Mouse (Mus musculus) liver, embryonic 14.5 days (tissue): ENCODE data around the gene Gm21972. TPM values are rescaled to one million over a fixed set of nuclear protein-coding genes. Genes with fewer than 3 reads are reported as not detected.

Source experiments
- ATAC-seq: fragments of 200-750 bp; cut with Nextera tagmentation; 2 replicates; pipeline ENCODE4 v1.8.0; 2017; ENCODE audit warnings: moderate number of reproducible peaks, mild to moderate bottlenecking, moderate library complexity; ENCODE audit not compliant: insufficient read depth
- DNase-seq, 3 experiments: peaks; one replicate each; pipeline ENCODE4 v3.0.0-alpha.2; 2012 to 2013; ENCODE audit warnings: low read depth in 3 of 3, low spot score in 3 of 3
- H3K27ac ChIP-seq: fragments of 300-500 bp; sonication (generic); 2 replicates; pipeline ENCODE4 v1.5.1; 2014; ENCODE audit warnings: moderate library complexity, mild to moderate bottlenecking, control low read depth, inconsistent platforms
- H3K27me3 ChIP-seq: fragments of 300-500 bp; sonication (generic); 2 replicates; pipeline ENCODE4 v1.6.1; 2014; ENCODE audit warnings: mild to moderate bottlenecking, low read length, moderate library complexity; ENCODE audit not compliant: control insufficient read depth, insufficient read depth
- H3K36me3 ChIP-seq: fragments of 300-500 bp; sonication (generic); replicated peaks from 2 replicates; pipeline ENCODE4 v1.6.1; 2014; ENCODE audit warnings: low read depth; ENCODE audit not compliant: control insufficient read depth, insufficient read depth
- H3K4me1 ChIP-seq, 2 experiments: fragments of 200-500 bp in 1 of 2; fragments of 300-500 bp in 1 of 2; sonication (generic) in 1 of 2; replicated peaks; 2 replicates each; pipeline ENCODE4 v1.6.1; 2012 to 2014; ENCODE audit warnings: antibody characterized with exemption in 1 of 2, inconsistent platforms in 1 of 2, low read length in 1 of 2; ENCODE audit not compliant: control insufficient read depth in 2 of 2, insufficient read depth in 2 of 2
- H3K4me2 ChIP-seq: fragments of 300-500 bp; sonication (generic); 2 replicates; pipeline ENCODE4 v1.6.1; 2014; ENCODE audit warnings: low read depth, mild to moderate bottlenecking, control low read depth, moderate library complexity
- H3K4me3 ChIP-seq, 2 experiments: fragments of 200-500 bp in 1 of 2; fragments of 300-500 bp in 1 of 2; sonication (generic) in 1 of 2; 2 replicates each; pipeline ENCODE4 v1.5.1; 2012 to 2014; ENCODE audit warnings: low read depth in 2 of 2, low read length in 2 of 2, mild to moderate bottlenecking in 2 of 2, control low read depth in 1 of 2, inconsistent platforms in 1 of 2, moderate library complexity in 1 of 2; ENCODE audit not compliant: insufficient read depth in 1 of 2
- H3K9ac ChIP-seq: fragments of 300-500 bp; sonication (generic); replicated peaks from 2 replicates; pipeline ENCODE4 v1.6.1; 2014; ENCODE audit warnings: mild to moderate bottlenecking, control low read depth, moderate library complexity
- H3K9me3 ChIP-seq: fragments of 300-500 bp; sonication (generic); 2 replicates; pipeline ENCODE4 v1.6.1; 2016; ENCODE audit warnings: low read length, mixed read lengths; ENCODE audit not compliant: control insufficient read depth
- CTCF ChIP-seq: IDR thresholded peaks from 2 replicates; pipeline ENCODE4 v1.5.1; 2016; ENCODE audit warnings: antibody characterized with exemption, low read depth, control low read depth
- EP300 ChIP-seq: IDR thresholded peaks from 2 replicates; pipeline ENCODE4 v1.6.1; 2016; ENCODE audit warnings: antibody characterized with exemption, low read depth
- WGBS: fragments of 180-500 bp; shearing (Covaris S2); extraction: QIAGEN DNeasy Blood & Tissue Kit; methylation state at CpG from one replicate; pipeline ENCODE4 v1.1.7; 2014; ENCODE audit not compliant: insufficient replicate concordance; 5-methylcytosine and 5-hydroxymethylcytosine counted together
- polyA plus RNA-seq, 2 experiments: library from polyadenylated mRNA; depleted of rRNA in 1 of 2; stranded (reverse) in 1 of 2; unstranded in 1 of 2; fragments of >200 nt; fragmentation: Nextera tagmentation in 1 of 2; extraction: Ambion mirVana in 1 of 2; gene quantifications; 2 replicates each; pipeline versions ENCODE4 v1.2.1 to v1.2.3; 2012 to 2014

Gm21972 gene
- polyA plus RNA-seq, 2 experiments: 0.15 to 1.2 TPM

- H3K36me3 ChIP-seq: peaks cover 5% of the 10 kb centered on the region
- H3K4me2 ChIP-seq: no peak overlapping the region
- WGBS: 77% methylated on average over 6 of the region's 6 CpGs
- no peak overlapping the region for H3K27ac ChIP-seq
- ATAC-seq: no peak
- DNase-seq: no peak
- H3K9ac ChIP-seq: no peak overlapping the region
- H3K9me3 ChIP-seq: no peaks in the 10 kb centered on the region
- TF ChIP-seq CTCF: no peak
- no peak for TF ChIP-seq EP300
- H3K4me3 ChIP-seq: no peak overlapping the region
- H3K27me3 ChIP-seq: no peaks in the 10 kb centered on the region
- peaks cover 38 to 42% of the 10 kb centered on the region in 2 experiments for H3K4me1 ChIP-seq
Observed at GRCm38 (mm10) chr1:86156595-86156994, 23.2 kb downstream of the Gm21972 start.

GRCm38 (mm10) chr1:86160059-86160458 is 26.6 kb downstream of the Gm21972 start:
- no peak overlapping the region for H3K4me3 ChIP-seq
- peaks cover 38% of the 10 kb centered on the region in 2 experiments for H3K4me1 ChIP-seq
- H3K9me3 ChIP-seq: no peaks in the 10 kb centered on the region
- peak overlapping the region; percentile 62 for H3K4me2 ChIP-seq
- TF ChIP-seq CTCF: no peak
- peak; percentile 56; the same call in 1 of the 2 replicates for TF ChIP-seq EP300
- peak overlapping the region; percentile 92 for H3K27ac ChIP-seq
- WGBS: 44% methylated on average over 6 of the region's 6 CpGs
- ATAC-seq: peak; percentile 75
- peak; percentile 46 to 54 (median 51) for DNase-seq
- no peak overlapping the region; the same call in 1 of the 2 replicates for H3K9ac ChIP-seq
- H3K36me3 ChIP-seq: peaks cover 8% of the 10 kb centered on the region
- H3K27me3 ChIP-seq: no peaks in the 10 kb centered on the region

GRCm38 (mm10) chr1:86160479-86160878 is 27.0 kb downstream of the Gm21972 start:
- Histone ChIP-seq H3K4me1 (peaks cover 34 to 35% of the 10 kb centered on the region in 2 experiments), H3K9ac (no peak overlapping the region; the same call in 1 of the 2 replicates), H3K27me3 (no peaks in the 10 kb centered on the region), H3K4me2 (peak overlapping the region; percentile 62), H3K36me3 (peaks cover 8% of the 10 kb centered on the region), H3K9me3 (no peaks in the 10 kb centered on the region), H3K4me3 (peak overlapping the region in 1 of 2 experiments; percentile 26; a peak in 1 of 4 replicates), H3K27ac (peak overlapping the region; percentile 92)
- peak; percentile 69 to 72 (median 71) for DNase-seq
- TF ChIP-seq CTCF: no peak
- TF ChIP-seq EP300: peak; percentile 76
- WGBS: 22% methylated on average over 5 of the region's 5 CpGs
- ATAC-seq: peak; percentile 96

- H3K9ac ChIP-seq: peak overlapping the region; percentile 39
Observed at GRCm38 (mm10) chr1:86161061-86161460, 27.6 kb downstream of the Gm21972 start.

GRCm38 (mm10) chr1:86174602-86175001 is 41.2 kb downstream of the Gm21972 start:
- no peak overlapping the region for H3K4me3 ChIP-seq
- DNase-seq: no peak
- ATAC-seq: no peak
- H3K4me2 ChIP-seq: no peak overlapping the region
- no peak overlapping the region for H3K27ac ChIP-seq
- no peaks in the 10 kb centered on the region for H3K27me3 ChIP-seq
- TF ChIP-seq CTCF: peak; percentile 54
- no peak for TF ChIP-seq EP300
- 69% methylated on average over 5 of the region's 5 CpGs for whole genome bisulfite sequencing
- H3K36me3 ChIP-seq: peaks cover 5% of the 10 kb centered on the region
- H3K9me3 ChIP-seq: no peaks in the 10 kb centered on the region
- H3K9ac ChIP-seq: no peak overlapping the region
- no peaks in the 10 kb centered on the region for H3K4me1 ChIP-seq

More at GRCm38 (mm10) chr1:86161061-86161460, 27.6 kb downstream of the Gm21972 start:
- Histone ChIP-seq H3K36me3 (peaks cover 11% of the 10 kb centered on the region), H3K27ac (peak overlapping the region; percentile 92), H3K27me3 (no peaks in the 10 kb centered on the region), H3K4me1 (peaks cover 28 to 32% of the 10 kb centered on the region in 2 experiments), H3K4me2 (peak overlapping the region; percentile 62), H3K9me3 (no peaks in the 10 kb centered on the region), H3K4me3 (peak overlapping the region in 1 of 2 experiments; percentile 26; a peak in 1 of 4 replicates)
- TF ChIP-seq CTCF (no peak), EP300 (peak; percentile 88)
- DNase-seq: peak; percentile 57 to 70 (median 65)
- ATAC-seq: peak; percentile 88
- 12% methylated on average over 5 of the region's 5 CpGs for WGBS
